Mouse (Mus musculus) gastrocnemius, postnatal 36 days (tissue): ENCODE results near the gene Prom1. TPM values are rescaled to one million over a fixed set of nuclear protein-coding genes. Genes with fewer than 3 reads are reported as not detected.
A peak's percentile ranks its signal among the peaks of the same experiment; 100 is the strongest.

ENCODE experiments used
- DNase-seq, 2 experiments: peaks; one replicate each; pipeline ENCODE4 v3.0.0; 2022
- intact Hi-C: fragments of 180-260 bp; cut with DNase I; formaldehyde crosslinking; loops from one replicate; pipeline ENCODE4 v1.15.1; 2025
- total RNA-seq, 2 experiments: library from RNA; stranded (reverse); gene quantifications; 2 replicates each; pipeline ENCODE4 v1.2.3; 2021

The Prom1 gene
- total RNA-seq, 2 experiments from 2014 or later, result 10.1 to 11.4 TPM

DNA sequence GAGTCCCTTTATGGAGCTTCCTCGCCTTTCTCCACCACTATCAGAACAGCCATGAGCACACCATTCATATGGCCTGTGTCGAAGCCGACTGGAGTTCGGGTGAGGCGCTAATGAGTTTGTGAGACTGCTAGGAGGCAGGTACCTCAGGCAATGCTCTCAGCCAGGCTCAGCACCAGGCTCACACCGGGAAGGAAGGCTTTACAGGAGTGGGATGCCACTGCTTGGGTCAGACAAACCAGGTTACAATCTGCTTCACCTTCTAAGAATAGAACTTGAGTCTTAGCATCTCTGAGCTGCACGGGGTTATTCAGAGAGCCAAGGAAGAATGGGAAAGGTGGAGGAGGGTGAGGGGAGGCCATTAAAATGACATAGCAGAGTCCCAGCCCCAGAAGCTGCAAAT is 16.0 kb downstream of the Prom1 start:
- intact Hi-C loops, result no loop called here
- no peak for DNase-seq

GRCm38 (mm10) chr5:44081108-44081507 is 20.7 kb downstream of the Prom1 start:
- DNase-seq, result no peak
- intact Hi-C loops, result no loop called here

GRCm38 (mm10) chr5:44080276-44081054 is 21.4 kb downstream of the Prom1 start:
- intact Hi-C loops, result no loop called here
- no peak for DNase-seq

DNA sequence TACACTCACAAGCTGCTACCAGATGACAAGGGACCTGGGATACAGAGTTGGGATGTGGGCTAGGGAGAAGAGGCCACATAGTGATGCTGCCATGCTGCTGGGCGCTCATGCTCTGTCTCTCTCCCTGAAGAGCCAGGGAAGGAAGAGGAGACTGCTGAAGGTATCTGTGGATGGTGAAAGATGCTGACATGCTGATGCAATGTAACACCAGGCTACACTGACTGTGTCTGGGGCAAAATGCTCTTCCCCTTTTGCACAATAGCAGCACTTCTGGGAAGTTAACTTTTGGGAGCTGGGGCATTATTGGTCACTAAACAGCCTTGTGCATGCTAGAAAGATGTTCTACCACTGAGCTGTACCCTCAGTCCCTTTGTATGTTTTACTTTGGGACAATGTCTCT is 26.4 kb downstream of the Prom1 start:
- intact Hi-C loops, result no loop called here
- DNase-seq, result no peak

GRCm38 (mm10) chr5:44073634-44074033 is 28.2 kb downstream of the Prom1 start:
- intact Hi-C loops, result no loop called here
- no peak for DNase-seq

DNA sequence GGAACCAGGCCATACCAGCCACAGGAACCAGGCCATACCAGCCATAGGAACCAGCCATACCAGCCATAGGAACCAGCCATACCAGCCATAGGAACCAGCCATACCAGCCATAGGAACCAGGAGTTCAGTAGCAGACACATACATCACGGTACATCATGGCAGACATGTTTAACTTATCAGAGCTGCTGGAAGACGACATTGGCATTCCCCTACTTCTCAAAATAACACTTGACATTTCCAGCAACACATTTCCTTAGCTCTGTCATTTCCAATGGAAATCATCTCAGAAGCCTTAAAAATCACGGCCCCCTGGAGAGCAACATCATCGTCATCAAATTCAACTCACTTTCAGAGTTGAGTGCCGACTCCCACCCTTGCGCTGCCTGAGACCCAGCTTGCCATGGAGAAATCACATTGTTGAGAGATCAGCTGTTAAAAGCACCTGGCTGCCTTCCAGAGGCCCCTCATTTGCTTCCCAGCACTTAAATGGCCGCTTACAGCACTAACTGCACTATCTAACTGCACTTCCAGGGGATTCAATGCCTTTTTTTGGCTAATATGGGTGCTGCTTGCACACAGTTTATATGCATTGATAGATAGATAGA is 31.2 kb downstream of the Prom1 start:
- intact Hi-C loops, result no loop called here
- no peak for DNase-seq

- intact Hi-C loops, result no loop called here
- no peak for DNase-seq
These were observed 43.6 kb downstream of the Prom1 start for GRCm38 (mm10) chr5:44058258-44058657.

DNA sequence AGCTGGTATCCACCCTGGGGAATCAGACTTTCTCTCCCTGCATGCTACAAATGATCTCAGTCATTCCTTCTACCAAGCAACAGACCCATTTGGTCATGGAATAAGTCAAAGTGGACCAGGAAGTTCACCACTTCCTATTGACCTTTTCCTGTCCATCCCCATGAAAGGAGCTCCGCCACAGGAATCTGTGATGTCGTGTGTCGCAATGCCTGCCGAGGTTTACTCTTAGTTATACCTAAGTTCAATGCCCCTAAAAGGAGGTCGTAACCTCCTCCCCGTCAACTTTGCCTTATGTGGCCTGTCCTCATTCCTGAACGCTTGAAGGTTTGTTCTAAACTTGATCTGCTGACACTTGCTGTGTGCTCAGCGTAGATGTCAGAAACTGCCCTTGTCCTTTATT is 51.6 kb downstream of the Prom1 start:
- no peak for DNase-seq
- intact Hi-C loops, result no loop called here

GRCm38 (mm10) chr5:44049395-44049976 is 52.3 kb downstream of the Prom1 start:
- intact Hi-C loops, result loop anchor here (5.0 kb wide), 2 partner anchors 207 to 228 kb away; no protein-coding TSS in a partner anchor

DNA sequence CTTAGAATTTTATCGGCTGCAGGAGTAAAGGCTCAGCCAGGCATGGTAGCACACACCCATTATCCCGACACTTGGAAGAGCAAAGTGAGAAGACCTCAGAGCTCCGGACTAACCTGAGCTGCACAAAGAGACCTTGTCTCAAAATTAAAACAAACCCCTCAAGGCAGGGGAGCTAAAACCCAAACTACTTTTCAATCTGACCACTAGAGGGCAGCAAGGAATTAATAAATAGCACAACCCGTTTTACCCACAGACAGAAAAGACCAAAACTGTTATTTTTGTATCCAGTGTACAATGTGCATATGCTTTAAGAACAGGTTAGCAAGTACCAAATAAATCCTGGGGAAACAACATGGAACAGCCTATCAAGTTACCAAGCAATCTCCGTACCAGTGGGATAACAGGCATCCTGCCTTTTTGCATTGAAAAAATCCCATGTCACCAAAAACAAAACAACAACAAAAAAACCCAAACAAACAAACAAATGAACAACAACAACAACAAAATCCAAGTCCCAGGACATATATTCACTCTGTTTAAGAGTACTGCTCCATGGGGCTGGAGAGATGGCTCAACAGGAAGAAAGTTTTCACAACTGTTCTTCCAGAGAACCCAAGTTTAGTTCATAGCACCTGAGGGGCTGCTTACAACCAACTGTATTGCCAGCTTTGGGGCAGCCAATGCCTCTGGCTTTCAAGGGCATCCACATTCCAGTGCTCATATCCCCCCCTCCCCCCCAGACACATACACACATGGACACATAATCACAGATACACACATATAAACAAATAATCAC is 53.1 kb downstream of the Prom1 start:
- intact Hi-C loops, result loop anchor here (5.0 kb wide), 2 partner anchors 206 to 229 kb away; no protein-coding TSS in a partner anchor
- DNase-seq, result no peak

More at GRCm38 (mm10) chr5:44049395-44049976, 52.3 kb downstream of the Prom1 start:
- DNase-seq, result no peak

GRCm38 (mm10) chr5:44041725-44042124 is 60.1 kb downstream of the Prom1 start:
- DNase-seq, result no peak
- intact Hi-C loops, result no loop called here

- intact Hi-C loops, result no loop called here
- DNase-seq, result no peak
These were observed 60.8 kb downstream of the Prom1 start for GRCm38 (mm10) chr5:44041056-44041455.

GRCm38 (mm10) chr5:43998295-43998989 is 103.4 kb downstream of the Prom1 start:
- intact Hi-C loops, result no loop called here

DNA sequence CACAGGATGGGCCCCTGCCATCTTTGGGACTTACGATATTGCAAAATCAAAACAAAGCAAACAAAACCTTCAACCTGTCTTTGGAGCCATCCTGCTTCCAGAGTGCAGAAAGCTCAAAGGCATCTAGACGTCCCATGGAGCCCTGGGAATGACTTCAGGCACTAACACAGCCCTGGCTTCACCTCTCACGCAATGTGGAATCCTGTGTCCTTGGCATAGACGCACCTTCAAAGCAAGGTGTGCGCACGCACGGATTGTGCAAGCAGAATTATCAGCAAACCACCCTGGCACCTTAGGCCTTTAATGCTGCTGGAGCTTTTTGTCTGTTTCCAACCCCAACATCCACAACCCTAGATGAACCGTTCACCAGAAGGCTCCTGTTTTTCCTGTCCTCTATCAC is 104.2 kb downstream of the Prom1 start:
- no peak for DNase-seq
- intact Hi-C loops, result no loop called here

More at GRCm38 (mm10) chr5:43998295-43998989, 103.4 kb downstream of the Prom1 start:
- DNase-seq, result no peak

GRCm38 (mm10) chr5:43996162-43996561 is 105.7 kb downstream of the Prom1 start:
- intact Hi-C loops, result no loop called here
- DNase-seq, result no peak

DNA sequence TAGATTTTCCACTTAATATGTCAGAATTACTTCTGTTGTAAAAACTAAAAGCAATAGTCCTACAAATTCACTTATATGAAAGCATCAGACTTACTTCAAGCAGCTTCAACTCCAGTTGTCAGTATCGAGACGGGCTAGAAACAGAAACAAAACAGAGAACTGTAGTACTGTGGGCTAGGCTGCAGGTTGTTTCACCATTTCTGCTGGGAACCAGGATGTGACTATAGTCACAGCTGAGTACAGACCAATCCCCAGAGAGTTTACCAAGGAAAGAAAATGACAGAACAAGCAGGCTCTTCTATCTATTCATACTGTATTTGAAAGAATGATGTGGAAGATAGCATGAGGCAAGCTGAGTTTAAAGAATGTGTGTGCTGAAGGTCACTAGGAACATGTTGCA is 106.9 kb downstream of the Prom1 start:
- intact Hi-C loops, result no loop called here
- no peak for DNase-seq

DNA sequence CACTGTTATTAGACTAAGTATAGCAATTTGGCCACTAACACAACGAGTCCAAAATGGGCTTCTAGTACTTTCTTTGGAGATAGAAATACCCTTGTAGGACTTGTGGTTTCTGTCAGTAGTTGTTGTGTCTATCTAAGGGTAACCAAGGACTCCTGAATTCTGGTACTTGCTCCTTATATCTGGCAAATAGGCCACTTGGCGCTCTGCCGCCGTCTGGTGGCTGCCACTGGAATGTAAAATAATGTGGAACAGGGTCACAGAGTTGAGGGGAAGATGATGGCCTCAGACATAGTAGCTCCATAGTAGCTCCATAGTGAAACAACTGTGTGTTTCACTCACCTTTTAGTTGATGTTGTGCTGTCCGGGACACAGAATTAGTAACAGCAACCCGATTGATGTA is 111.5 kb downstream of the Prom1 start:
- peak; percentile 38 to 41 for DNase-seq
- intact Hi-C loops, result no loop called here

GRCm38 (mm10) chr5:43989017-43989416 is 112.8 kb downstream of the Prom1 start:
- no peak for DNase-seq
- intact Hi-C loops, result loop anchor here (5.0 kb wide), 2 partner anchors 62 to 152 kb away; no protein-coding TSS in a partner anchor

DNA sequence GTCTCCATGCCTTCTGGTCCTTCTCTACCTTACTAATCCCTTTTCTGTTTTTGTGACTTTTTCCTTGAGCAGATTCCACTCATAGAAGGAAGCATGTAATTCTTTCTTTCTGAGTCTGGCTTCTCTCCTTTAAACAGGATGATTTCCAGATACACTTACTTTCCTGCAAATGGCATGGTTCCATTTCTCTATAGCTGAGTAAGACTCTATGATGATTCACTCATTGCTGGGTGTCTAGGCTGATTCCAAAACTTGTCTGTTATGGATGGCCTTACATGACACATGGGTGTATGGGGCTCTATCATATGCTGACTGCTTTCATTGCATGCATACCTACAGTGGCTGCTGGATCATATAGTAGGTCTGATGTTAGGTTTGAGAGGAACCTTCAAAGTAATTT is 115.6 kb downstream of the Prom1 start:
- intact Hi-C loops, result loop anchor here (5.0 kb wide), 2 partner anchors 59 to 149 kb away; no protein-coding TSS in a partner anchor
- DNase-seq, result no peak

DNA sequence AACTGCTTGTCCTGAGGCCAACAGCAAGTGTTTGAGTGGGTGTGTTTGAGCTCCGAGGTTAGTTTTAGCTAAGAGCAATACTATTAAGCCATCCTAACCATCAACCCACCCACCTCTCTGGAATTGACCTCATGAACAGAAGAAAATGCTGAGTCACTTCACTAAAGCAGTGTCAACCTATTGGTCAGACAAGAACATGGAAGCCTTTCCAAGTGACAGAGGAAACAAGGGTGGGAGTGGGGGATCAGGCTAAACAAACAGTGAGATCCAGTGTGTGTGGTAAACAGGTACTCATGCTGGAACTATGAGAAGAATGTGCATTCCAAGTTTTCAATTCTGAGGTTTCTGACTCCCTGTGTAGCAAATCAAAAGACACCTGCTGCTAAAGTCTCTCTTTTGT is 118.9 kb downstream of the Prom1 start:
- DNase-seq, result no peak
- intact Hi-C loops, result no loop called here
